Mouse (Mus musculus): ENCODE data around the gene Hist2h2be.
"Not testable (repeated sequence)": the region's sequence is repeated elsewhere in the genome, so short reads cannot be mapped to it uniquely, and the experiment has no call there.

The Hist2h2be gene

DNA sequence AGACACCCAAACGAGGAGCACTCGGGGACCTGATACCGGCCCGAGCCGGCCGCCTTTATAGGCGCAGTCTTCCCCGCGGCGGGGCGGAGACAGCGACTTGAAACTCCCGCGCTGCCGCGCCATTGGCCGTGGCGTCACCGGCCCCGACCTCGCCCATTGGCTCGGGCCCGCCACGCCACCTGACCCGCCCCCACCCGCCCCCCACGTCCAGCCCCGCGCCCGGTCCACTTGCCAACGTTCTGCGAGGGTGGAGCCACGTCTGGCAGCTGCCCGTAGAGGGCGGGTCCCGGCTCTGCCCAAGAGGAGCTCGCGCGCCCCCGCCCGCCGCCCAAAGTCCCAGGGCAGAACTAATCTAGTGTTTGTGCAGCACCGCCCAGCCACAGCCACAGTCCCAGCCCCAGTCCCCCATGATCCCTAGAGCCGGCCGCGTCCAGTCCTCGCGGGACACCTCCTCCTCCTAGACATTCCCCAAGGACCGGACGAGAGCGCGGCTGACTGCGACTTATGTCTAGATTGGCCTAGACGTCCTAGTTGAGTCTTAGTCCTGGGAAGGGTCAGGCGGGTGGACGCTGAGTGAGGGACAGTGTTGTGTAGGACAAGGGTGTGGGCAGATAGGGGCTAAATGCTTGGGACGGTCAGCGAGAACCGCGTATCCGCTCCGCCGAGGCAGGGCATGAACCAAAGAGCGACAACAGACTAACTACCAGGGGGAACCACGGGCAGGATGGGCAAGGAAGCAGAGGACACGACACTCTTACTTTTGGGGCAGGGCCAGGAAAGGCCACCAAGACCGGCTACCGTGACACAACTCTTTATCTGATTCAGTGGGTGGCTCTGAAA, 18.3 kb downstream of the Hist2h2be start, which contains the start of gene Hist2h3c2:
Gene Hist2h3c2 (minus strand): TSS at position 174 of the 840 bp plus-strand sequence.
- DNase-seq = peak; percentile 48 to 65

DNA sequence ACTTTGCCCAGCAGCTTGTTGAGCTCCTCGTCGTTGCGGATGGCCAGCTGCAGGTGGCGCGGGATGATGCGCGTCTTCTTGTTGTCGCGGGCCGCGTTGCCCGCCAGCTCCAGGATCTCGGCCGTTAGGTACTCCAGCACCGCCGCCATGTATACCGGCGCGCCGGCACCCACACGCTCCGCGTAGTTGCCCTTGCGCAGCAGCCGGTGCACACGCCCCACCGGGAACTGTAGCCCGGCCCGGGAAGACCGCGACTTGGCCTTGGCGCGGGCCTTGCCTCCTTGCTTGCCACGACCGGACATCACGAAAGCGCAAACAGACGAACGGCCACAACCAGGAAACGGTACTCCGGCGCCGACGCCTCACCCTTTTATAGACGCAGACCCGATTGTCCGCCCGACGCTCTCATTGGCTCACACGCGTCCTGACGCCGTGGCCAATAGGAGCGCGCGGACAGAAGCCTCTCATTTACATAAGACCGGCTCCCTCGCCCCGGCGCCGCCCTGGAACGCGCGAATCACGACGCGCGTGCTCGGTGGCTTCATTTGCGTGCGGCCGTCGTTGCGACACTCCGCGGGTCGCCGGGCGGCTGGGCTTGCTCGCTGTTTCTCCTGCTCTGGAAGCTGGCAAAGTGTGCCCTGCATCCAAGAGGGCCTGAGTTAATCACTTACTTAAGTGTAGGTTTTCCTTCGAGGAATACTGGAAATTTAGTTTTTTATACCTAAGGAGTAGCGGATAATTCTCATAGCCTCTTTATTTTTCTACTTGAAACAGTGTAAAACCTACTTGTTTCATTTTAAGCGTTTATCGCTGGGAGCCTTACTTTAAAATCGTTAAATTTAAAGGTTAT, 19.3 kb downstream of the Hist2h2be start, which contains the start of gene Hist2h2aa2:
Gene Hist2h2aa2 (minus strand): TSS at position 328 of the 850 bp plus-strand sequence.
- DNase-seq = peak; percentile 96 to 100

DNA sequence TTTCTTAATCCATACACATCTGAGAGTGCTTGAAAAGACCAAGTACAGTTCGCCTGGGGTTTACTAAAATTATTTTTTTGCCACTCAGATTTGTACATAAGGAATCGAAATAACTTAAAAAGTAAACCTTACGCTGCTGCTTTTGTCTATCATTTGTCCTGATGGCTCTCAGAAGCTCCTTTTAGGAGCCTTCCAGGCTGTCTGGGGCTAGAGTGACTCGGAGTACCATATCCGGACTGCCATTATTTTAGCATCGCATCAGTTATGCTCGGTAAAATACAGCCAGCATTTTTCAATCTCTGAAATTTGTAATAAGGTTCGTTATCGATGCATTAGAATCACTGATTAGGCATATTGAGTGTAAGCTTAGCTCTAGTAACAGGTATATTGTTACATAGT, 19.9 kb downstream of the Hist2h2be start:
- DNase-seq = no peak

DNA sequence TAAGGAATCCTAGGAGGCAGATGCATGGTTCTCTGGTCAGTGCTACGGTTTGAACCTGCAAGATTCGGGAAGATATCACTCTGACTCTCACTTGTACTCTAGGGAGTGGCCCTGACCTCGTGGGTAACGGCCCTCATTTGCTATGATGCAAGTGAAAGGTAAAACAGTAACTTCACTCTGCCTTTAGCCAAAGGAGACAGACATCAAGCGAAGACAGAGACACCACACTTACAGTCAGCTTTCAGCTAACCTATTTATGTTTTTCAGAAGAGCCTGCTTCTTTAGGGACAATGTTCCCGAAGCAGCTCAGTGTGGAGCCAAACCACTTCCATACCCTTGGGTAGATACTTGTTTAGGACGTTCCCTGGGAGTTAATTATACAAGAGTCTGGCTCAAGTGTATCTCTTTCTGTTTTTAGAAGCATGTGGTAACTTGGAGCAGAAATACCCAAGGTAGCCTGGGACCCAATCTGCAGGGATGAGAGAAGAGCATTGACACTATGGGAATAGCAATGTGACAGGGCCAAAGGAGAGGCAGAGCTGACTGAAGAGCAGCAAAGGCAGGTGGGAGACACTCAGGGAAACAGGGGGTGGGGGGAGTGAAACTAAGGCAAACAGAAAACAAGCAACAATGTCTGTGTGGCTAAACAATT, 23.1 kb downstream of the Hist2h2be start:
- no peak for DNase-seq

DNA sequence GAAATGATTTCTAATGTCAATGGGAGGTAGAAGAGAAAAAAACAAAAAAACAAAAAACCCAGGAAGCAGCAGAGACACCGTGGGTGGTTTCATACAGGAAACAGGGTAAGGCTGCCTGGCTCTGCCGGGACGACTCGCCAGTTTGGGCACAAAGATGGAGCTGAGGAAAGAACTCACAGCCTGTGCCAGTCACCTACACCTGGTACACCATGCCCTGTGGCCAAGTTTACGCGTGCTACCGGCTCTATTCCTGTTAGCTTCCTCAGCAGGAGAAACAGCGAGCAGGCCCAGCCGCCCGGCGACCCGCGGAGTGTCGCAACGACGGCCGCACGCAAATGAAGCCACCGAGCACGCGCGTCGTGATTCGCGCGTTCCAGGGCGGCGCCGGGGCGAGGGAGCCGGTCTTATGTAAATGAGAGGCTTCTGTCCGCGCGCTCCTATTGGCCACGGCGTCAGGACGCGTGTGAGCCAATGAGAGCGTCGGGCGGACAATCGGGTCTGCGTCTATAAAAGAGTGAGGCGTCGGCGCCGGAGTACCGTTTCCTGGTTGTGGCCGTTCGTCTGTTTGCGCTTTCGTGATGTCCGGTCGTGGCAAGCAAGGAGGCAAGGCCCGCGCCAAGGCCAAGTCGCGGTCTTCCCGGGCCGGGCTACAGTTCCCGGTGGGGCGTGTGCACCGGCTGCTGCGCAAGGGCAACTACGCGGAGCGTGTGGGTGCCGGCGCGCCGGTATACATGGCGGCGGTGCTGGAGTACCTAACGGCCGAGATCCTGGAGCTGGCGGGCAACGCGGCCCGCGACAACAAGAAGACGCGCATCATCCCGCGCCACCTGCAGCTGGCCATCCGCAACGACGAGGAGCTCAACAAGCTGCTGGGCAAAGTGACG, 24.3 kb downstream of the Hist2h2be start, which contains the start of gene Hist2h2aa1:
Gene Hist2h2aa1 (plus strand): TSS at position 495 of the 884 bp plus-strand sequence.
- peak; percentile 92 for DNase-seq

DNA sequence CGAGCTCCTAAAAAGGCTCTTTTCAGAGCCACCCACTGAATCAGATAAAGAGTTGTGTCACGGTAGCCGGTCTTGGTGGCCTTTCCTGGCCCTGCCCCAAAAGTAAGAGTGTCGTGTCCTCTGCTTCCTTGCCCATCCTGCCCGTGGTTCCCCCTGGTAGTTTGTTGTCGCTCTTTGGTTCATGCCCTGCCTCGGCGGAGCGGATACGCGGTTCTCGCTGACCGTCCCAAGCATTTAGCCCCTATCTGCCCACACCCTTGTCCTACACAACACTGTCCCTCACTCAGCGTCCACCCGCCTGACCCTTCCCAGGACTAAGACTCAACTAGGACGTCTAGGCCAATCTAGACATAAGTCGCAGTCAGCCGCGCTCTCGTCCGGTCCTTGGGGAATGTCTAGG, 25.1 kb downstream of the Hist2h2be start:
- DNase-seq = not testable (repeated sequence)

DNA sequence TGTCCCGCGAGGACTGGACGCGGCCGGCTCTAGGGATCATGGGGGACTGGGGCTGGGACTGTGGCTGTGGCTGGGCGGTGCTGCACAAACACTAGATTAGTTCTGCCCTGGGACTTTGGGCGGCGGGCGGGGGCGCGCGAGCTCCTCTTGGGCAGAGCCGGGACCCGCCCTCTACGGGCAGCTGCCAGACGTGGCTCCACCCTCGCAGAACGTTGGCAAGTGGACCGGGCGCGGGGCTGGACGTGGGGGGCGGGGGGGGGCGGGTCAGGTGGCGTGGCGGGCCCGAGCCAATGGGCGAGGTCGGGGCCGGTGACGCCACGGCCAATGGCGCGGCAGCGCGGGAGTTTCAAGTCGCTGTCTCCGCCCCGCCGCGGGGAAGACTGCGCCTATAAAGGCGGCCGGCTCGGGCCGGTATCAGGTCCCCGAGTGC, 25.5 kb downstream of the Hist2h2be start, which contains the start of gene Hist2h3c1:
Gene Hist2h3c1 (plus strand): TSS at position 259 of the 430 bp plus-strand sequence.
- DNase-seq = not testable (repeated sequence)

DNA sequence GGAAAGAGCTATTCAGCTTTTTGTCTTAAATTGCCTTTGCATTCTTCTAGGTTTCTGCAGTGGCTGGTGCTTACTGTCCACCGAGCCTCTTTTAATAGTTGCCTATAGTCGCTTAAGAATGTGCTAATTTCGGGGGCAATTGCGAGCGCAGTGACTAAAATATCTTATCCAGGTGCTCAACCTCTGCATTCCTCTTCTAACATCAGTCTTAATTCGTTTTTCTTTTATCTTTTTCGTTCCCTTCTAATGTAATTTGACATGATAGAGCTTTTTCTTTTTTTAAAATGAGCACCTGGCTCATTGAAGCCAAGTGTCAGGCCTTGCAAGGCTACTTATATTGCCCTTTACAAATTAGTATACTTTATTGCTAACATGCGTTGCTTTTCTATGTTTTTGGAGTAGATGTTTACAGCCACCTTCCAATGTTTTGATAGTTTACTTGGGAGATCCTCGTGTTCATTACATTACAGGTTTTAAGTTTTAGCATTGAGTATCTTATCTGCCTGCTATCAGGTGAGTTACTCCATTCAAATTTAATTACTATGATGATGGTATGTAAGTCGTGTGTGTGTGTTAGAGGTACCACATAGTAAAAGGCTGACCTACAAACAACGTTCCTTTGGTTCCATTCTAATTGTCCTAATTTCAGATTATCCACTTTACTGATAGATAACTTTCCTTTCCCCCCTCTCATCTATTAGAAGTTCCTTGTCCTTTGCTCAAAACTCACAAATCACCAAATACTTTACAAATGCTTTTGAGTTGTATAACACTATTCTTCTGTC, 26.6 kb downstream of the Hist2h2be start:
- DNase-seq = no peak

DNA sequence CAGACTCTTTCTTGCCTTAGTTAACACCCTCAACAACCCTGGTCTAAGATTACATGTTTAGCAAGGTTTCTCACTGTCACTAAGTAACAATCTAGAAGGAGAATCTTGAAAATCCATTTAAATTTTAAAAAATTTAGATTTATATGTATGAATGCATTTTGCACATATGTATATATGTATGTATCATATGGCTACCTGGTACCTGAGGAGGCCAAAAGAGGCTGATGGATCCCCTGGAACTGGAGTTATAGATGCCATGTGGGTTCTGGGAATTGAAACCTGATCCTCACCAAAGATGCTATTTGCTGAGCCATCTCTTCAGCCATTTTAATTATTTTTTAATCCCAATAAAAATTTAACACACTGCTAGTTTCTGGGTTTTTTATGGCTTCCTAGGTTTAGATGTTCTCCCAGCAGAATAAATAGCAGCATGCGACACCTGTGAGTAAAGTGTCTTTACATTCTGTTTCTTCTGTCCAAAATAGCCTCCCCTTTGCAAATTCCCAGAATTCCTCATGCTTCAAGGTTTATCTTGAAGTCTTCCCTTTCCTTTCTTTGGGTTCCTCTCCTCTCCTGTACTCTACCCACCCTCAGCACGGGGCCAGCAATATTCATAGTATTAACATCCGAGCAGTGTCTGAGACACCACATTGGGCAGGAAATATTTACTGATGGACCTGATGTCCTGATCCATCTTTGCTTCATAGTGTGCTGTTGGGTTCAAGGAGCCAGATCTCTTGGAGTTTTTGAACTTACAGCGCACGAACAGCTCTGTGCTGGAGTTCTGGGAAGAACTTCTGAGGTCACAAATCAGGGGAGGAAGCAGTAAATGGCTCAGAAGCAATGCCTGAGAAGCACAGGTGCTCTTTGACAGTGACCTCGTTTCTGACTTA, 27.5 kb downstream of the Hist2h2be start:
- no peak for DNase-seq

DNA sequence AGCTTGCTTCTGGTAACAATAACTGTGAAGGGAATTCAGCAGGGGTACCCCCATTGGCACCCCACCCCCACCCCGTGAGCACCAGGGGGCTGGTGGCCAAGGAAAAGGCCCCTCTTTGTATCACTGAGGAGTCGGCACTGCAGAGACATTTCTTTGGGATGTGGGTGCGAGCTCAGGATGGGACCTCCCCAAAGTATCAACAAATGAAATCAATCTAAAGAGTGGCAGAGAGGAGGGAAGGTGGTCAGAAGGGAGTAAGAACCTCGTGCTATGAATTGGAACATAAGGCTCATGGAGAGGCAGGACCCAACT, 28.1 kb downstream of the Hist2h2be start:
- no peak for DNase-seq

DNA sequence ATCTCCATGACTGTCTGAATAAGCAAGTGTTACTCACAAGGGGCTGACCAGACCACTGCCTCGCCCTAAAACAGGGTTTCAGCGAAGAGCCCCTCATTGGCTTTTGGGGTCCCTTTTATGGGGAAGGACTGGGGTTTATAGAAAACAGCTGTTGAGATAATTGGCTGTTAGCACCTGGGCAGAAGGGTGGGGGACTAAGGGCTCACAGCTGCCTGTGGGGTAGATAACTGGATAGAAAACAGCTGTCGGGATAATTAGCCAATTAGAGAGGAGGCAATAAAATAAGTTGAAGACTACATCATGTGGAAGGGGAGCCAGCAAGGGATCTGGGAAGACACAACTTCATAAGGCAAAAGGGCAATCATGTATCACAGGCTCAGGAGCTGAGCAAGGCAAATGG, 30.0 kb downstream of the Hist2h2be start:
- DNase-seq = no peak

DNA sequence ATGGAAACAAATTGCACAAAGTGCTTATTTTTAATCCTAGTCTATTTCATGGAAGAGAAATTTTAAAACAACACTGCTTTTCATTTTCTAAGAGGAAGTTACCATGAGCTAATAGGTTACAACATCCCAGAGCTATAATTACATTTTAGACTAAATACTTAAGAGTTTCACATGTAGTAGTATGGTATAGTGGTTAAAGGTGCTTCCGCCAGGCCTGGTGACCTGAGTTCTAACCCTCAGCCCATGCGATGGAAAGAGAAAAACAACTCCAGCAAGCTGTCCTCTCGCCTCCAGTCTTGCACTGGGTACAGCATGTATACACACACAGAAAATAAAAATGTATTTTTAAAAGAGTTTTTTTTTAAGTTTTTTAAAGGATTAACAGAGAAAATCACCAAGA, 30.9 kb downstream of the Hist2h2be start:
- no peak for DNase-seq

DNA sequence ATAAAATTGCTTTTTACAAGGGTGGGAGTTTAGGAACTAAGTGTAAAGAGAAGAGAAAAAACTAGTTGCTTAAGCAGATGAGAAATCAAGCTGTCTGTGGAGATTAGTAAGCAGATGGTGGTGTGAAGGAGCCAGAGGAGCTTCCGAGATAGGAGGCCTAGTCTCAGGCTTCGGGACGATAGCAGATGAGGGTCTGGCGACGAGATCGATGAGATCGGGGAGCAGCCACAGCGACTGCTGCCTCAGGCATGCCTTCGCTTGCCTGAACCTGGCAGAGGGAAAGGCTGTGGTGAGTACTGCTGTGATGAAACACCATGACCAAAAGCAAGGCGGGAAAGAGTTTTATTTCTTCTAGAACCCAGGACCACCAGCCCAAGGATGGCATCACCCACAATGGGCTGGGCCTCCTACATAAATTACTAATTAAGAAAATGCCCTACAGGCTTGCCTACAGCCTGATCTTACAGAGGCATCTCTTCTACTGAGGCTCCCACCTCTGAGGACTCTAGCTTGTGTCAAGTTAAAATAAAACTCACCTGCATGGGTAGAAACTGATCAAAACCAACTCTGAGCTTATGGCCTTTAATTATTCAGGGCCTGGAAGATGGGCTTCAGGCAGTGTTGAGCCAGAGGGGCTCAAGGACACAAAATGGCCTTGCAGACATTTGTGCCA, 33.9 kb downstream of the Hist2h2be start:
- peak; percentile 16 to 39 for DNase-seq

DNA sequence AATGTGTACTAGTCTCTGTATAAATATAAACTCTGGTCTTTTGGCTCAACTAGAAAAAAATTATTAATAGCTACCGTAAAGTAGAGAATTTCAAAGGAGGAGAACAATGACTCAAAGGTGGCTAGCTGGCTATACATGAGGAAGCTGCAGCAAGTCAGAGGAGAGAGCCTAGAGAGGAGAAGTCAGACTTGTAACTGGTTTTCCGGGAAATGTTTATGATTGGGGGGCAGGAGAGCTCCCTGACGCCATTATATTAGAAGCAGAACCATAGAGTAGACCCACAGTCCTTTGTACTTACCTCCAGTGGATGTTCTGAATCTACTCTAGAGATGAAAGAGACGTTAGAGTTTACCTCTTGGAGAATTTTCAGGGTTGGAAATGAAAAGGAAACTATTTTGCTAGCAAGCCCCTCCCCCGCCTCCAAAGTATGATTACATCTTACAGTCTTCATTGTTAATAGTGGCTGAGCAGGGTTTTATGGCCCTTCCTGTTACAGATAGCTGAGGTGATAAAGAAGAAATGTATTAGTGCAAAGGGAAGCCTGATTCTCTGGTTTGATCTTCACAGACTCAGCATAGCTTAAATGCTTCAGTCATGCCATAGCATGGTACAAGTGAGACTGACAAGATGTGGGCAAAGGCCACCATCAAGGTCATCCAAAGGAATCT, 35.1 kb downstream of the Hist2h2be start:
- DNase-seq = no peak

DNA sequence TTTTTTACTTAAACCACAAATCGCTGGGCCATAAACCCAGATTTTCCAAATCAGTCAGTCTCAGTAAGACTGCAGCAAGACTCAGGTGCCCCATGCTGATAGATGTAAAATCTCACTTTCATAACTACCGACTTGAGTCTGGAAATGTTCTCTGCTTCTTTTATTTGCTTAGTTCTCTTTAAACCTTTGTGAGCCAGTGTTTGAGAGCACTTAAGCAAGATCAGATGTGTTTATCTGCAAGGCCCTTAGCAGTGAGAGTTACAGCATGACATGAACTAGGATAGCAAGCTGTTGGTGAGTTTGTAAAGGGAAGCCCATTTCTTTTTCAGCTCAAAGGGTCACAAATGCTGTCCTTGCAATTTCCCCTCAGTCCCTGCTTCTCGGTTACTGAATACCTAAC, 36.3 kb downstream of the Hist2h2be start:
- no peak for DNase-seq

DNA sequence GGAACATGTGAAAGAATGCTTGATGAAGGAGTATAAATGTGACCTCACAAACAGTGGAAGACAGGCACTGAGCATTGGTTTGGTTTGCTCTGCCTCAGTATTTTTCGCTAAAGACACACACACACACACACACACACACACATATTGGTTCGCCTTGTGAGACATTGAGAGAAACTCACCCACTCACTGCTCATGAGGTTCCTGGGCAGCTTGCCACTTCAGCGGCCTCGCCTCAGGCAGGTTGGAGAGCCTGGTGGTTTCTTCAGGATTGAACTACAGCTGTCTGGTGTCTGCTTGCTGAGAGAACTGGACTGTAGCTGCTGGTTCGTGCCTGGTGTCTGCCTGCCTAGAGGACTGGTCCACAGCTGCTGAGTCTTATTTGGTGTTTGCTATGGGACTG, 39.3 kb downstream of the Hist2h2be start:
- DNase-seq = no peak

DNA sequence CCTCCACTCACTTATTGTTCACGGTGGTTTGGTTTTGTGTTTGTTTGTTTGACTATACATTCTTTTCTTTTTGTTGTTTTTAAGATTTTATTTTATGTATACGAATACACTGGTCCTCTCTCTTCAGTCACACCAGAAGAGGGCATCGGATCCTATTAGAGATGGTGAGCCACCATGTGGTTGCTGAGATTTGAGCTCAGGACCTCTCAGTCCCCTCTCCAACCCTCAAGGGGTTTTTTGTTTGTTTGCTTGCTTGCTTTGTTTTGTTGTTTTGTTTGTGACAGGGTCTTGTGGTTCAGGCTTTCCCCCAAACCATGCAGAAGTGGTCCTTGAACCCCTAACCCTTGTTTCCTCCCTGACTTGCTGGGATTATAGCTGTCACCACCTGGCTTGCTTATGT, 40.7 kb downstream of the Hist2h2be start:
- no peak for DNase-seq

DNA sequence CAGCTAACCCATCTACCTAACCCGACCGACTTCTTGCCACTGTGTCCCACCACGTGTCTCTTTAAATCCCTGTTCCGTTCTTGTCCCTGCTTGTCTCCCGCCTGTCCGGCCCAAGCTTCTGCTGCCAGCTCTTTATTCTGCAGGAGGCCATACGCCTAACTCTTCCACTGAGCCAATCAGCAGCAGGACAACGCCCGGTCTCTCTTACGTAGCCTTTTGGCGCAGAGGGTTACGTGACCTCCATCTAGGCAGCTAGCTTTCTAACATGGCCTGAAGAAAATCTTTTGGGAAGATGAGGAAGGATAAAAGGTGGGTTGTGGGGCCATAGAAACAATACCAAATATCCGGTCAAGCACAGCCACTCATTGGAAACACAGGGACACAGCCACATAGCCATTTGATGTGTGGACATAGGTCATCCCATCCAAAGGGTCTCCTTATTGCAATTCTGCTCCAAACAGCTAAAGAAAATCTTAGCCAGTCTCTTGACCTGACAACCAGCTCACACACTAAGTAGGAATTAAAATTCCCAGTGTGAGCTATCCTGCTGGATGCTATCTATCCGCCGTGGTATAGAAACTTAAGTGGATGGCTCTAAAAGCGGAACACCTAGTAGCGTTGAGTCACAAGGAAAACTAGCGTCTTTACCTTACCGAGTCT, 41.4 kb downstream of the Hist2h2be start:
- DNase-seq = peak; percentile 88 to 91

All from cerebellum, postnatal 25 days (tissue).